Mouse (Mus musculus): ENCODE data around the gene Nedd9. TPM values are rescaled to one million over a fixed set of nuclear protein-coding genes. Genes with fewer than 3 reads are reported as not detected.

The Nedd9 gene
- polyA plus RNA-seq, 1 experiment = 24.7 TPM

DNA sequence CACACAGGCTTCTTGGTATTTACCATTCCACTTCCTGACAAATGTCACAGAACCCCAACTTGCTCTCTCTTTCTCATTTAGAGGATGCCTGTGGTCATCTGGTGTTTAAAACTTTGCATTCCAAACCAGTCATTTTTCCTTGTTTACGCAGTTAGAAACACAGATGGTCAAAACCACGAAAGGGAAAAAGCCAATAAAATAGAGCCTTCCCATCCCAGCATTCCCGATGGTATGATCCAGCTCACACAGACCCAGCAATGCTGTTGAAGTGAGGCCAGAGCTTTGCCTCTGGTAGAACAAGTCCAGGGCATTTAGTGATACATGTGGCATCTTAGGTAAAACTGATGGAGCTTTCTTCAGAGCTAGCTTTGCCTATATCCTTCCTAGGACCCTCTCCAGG lies 165.7 kb downstream of the Nedd9 start:
- Histone ChIP-seq H3K27ac (ENCODE audit: insufficient read depth, low read depth, low read length) (peak overlapping the region; percentile 64), H3K4me3 (ENCODE audit: insufficient read depth, low read depth, low read length) (no peak overlapping the region), H3K27me3 (replicated peaks; ENCODE audit: control insufficient read depth, insufficient read depth, low read length) (no peaks in the 10 kb centered on the region), H3K4me1 (ENCODE audit: control insufficient read depth, insufficient read depth, low read length) (peaks cover 17% of the 10 kb centered on the region), H3K36me3 (ENCODE audit: control insufficient read depth, insufficient read depth, low read length) (peaks cover 6% of the 10 kb centered on the region)
- WGBS = 56% methylated on average over 3 of the region's 3 CpGs
- peak; percentile 54 for DNase-seq
- TF ChIP-seq CTCF (conservative IDR thresholded peaks at IDR 0.05; ENCODE audit: insufficient read depth, insufficient read length, low read depth, low read length) = no peak
- TF ChIP-seq POLR2A (IDR thresholded peaks at IDR 0.05; ENCODE audit: low read depth, low read length) = no peak

DNA sequence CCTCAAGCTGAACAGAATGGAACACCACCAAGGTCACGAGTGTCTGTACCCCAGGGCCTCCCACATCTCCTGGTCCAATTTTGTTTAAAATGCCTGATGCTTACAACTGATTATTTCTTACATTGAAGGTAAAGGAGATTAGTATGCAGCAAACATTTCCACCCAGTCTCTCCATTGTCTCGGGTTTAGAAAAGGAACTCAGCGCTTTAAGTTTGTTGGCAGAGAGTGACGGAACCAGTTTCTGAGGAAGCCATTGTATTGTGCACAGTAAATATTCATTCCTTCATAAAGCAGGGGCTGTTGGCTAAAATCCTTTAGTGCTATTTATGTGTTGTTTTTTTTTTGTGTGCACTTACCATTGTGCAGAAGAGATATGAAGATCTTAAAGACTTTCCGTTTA lies 166.4 kb downstream of the Nedd9 start:
- no peak for DNase-seq
- H3K4me3 ChIP-seq (ENCODE audit: insufficient read depth, low read depth, low read length) = no peak overlapping the region
- TF ChIP-seq POLR2A (IDR thresholded peaks at IDR 0.05; ENCODE audit: low read depth, low read length) (no peak), CTCF (conservative IDR thresholded peaks at IDR 0.05; ENCODE audit: insufficient read depth, insufficient read length, low read depth, low read length) (no peak)
- peaks cover 13% of the 10 kb centered on the region for H3K4me1 ChIP-seq (ENCODE audit: control insufficient read depth, insufficient read depth, low read length)
- 84% methylated on average over 5 of the region's 5 CpGs for WGBS
- H3K27ac ChIP-seq (ENCODE audit: insufficient read depth, low read depth, low read length) = no peak overlapping the region
- peaks cover 6% of the 10 kb centered on the region for H3K36me3 ChIP-seq (ENCODE audit: control insufficient read depth, insufficient read depth, low read length)
- H3K27me3 ChIP-seq (replicated peaks; ENCODE audit: control insufficient read depth, insufficient read depth, low read length) = no peaks in the 10 kb centered on the region

DNA sequence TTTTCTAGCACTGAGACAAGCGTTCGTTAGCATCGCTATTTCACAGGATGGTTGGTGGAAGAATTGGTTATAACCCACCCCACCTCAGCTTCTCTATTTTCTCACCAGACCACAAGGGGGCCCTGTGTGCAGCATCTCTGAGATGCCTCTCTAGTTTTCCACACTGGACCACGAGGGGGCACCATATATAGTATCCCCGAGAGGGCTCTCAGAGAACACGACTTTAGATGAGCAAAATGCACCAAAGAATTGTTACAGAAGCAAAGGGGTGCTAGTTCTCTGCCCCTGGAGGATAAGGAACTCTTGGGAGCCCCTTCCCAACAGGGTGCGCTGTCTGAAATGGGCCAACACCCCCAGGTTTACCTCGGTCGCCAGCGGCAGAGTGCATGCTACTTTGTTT lies 184.4 kb downstream of the Nedd9 start:
- DNase-seq = peak; percentile 87
- no peak overlapping the region for H3K27ac ChIP-seq (ENCODE audit: insufficient read depth, low read depth, low read length)
- TF ChIP-seq POLR2A (IDR thresholded peaks at IDR 0.05; ENCODE audit: low read depth, low read length) (no peak), CTCF (conservative IDR thresholded peaks at IDR 0.05; ENCODE audit: insufficient read depth, insufficient read length, low read depth, low read length) (peak; percentile 84)
- 67% methylated on average over 10 of the region's 10 CpGs for WGBS
- H3K36me3 ChIP-seq (ENCODE audit: control insufficient read depth, insufficient read depth, low read length) = no peaks in the 10 kb centered on the region
- no peaks in the 10 kb centered on the region for H3K27me3 ChIP-seq (replicated peaks; ENCODE audit: control insufficient read depth, insufficient read depth, low read length)
- H3K4me3 ChIP-seq (ENCODE audit: insufficient read depth, low read depth, low read length) = no peak overlapping the region
- no peaks in the 10 kb centered on the region for H3K4me1 ChIP-seq (ENCODE audit: control insufficient read depth, insufficient read depth, low read length)

DNA sequence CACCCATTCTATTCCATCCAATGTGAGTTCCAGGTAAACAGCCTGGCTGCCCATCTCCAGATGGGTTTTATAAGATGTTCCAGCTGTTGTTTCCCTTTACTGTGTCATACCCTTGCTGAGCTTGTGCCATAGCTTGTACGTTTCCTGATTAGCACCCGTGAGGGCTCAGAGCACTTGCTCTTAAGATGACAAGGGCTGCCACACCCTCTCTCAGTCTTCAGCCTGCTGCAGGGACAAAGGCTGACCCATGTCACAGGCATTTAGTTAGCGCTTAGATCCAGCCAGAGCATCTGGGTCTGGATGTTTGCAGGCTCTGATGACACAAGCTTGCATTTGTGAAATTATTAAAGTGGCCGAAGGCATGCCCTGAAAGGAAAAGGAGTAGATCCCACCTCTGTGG lies 187.1 kb downstream of the Nedd9 start:
- no peak for TF ChIP-seq CTCF (conservative IDR thresholded peaks at IDR 0.05; ENCODE audit: insufficient read depth, insufficient read length, low read depth, low read length)
- no peak for TF ChIP-seq POLR2A (IDR thresholded peaks at IDR 0.05; ENCODE audit: low read depth, low read length)
- no peak overlapping the region for H3K4me3 ChIP-seq (ENCODE audit: insufficient read depth, low read depth, low read length)
- no peaks in the 10 kb centered on the region for H3K36me3 ChIP-seq (ENCODE audit: control insufficient read depth, insufficient read depth, low read length)
- no peak for DNase-seq
- 72% methylated on average over 4 of the region's 4 CpGs for WGBS
- H3K27ac ChIP-seq (ENCODE audit: insufficient read depth, low read depth, low read length) = no peak overlapping the region
- H3K4me1 ChIP-seq (ENCODE audit: control insufficient read depth, insufficient read depth, low read length) = no peaks in the 10 kb centered on the region
- no peaks in the 10 kb centered on the region for H3K27me3 ChIP-seq (replicated peaks; ENCODE audit: control insufficient read depth, insufficient read depth, low read length)

DNA sequence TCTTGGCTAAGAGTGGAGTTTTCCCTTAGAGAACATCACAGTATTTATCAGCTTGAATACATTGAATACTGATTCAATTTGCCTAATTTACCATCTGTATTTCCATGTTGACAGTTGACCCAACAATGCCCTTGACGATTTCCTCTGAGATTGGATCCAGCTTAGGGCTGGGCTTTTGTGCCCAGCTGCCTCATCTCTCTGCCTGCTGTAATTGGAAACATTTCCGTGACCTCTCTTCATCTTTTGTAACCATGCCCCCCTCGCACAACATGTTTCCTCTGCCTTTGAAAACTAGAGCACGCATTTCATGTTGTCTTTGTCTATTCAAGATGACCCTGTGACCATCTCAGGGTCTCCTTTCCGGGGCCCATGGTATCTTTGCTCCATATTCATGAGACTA lies 188.2 kb downstream of the Nedd9 start:
- no peak for TF ChIP-seq POLR2A (IDR thresholded peaks at IDR 0.05; ENCODE audit: low read depth, low read length)
- TF ChIP-seq CTCF (conservative IDR thresholded peaks at IDR 0.05; ENCODE audit: insufficient read depth, insufficient read length, low read depth, low read length) = no peak
- H3K27me3 ChIP-seq (replicated peaks; ENCODE audit: control insufficient read depth, insufficient read depth, low read length) = no peaks in the 10 kb centered on the region
- WGBS = 30% methylated on average over 5 of the region's 5 CpGs
- DNase-seq = no peak
- H3K36me3 ChIP-seq (ENCODE audit: control insufficient read depth, insufficient read depth, low read length) = no peaks in the 10 kb centered on the region
- no peaks in the 10 kb centered on the region for H3K4me1 ChIP-seq (ENCODE audit: control insufficient read depth, insufficient read depth, low read length)
- no peak overlapping the region for H3K4me3 ChIP-seq (ENCODE audit: insufficient read depth, low read depth, low read length)
- no peak overlapping the region for H3K27ac ChIP-seq (ENCODE audit: insufficient read depth, low read depth, low read length)

DNA sequence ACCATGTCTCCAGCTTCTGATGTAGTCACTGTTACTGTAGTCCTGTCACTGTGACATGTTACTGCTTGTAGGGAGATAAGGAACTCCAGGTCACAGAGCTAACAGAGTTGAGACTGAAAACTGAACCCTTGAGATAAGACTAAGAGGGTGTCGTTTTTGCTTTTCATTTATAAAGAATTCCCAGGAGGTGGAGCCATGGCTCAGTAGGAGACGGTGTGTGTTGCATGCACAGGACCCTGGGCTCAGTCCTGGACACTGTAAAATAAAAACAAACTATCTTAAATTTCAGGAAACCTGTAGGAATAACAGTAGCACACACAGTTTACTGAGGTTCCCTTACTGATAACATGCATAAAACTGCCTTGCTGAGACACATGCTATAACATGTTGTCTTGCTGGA lies 188.6 kb downstream of the Nedd9 start:
- H3K36me3 ChIP-seq (ENCODE audit: control insufficient read depth, insufficient read depth, low read length) = no peaks in the 10 kb centered on the region
- WGBS = 16% methylated on average over 2 of the region's 2 CpGs
- no peak for DNase-seq
- H3K27ac ChIP-seq (ENCODE audit: insufficient read depth, low read depth, low read length) = no peak overlapping the region
- TF ChIP-seq CTCF (conservative IDR thresholded peaks at IDR 0.05; ENCODE audit: insufficient read depth, insufficient read length, low read depth, low read length) = no peak
- H3K4me1 ChIP-seq (ENCODE audit: control insufficient read depth, insufficient read depth, low read length) = no peaks in the 10 kb centered on the region
- no peaks in the 10 kb centered on the region for H3K27me3 ChIP-seq (replicated peaks; ENCODE audit: control insufficient read depth, insufficient read depth, low read length)
- H3K4me3 ChIP-seq (ENCODE audit: insufficient read depth, low read depth, low read length) = no peak overlapping the region

DNA sequence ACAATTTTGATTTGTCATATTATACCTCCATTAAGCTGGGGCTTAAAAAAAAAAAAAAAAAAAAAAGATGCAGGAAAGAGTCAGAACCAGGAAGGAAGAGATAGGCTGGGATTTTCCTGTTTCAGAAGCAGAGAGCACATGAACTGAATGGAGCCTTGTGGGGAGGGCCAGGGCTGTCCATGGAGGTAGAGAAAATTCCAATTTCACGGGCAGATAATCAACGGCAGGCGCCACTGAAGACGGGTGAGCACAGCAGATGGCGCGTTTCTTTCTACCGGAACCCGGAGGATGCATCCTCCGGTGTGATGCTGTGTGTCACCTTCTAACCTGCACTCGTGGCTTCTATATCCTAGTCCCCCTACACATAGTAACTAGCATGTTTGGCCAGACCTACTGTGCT lies 190.8 kb downstream of the Nedd9 start:
- Histone ChIP-seq H3K4me1 (ENCODE audit: control insufficient read depth, insufficient read depth, low read length) (no peaks in the 10 kb centered on the region), H3K36me3 (ENCODE audit: control insufficient read depth, insufficient read depth, low read length) (no peaks in the 10 kb centered on the region), H3K4me3 (ENCODE audit: insufficient read depth, low read depth, low read length) (no peak overlapping the region), H3K27ac (ENCODE audit: insufficient read depth, low read depth, low read length) (no peak overlapping the region), H3K27me3 (replicated peaks; ENCODE audit: control insufficient read depth, insufficient read depth, low read length) (no peaks in the 10 kb centered on the region)
- no peak for TF ChIP-seq POLR2A (IDR thresholded peaks at IDR 0.05; ENCODE audit: low read depth, low read length)
- 61% methylated on average over 10 of the region's 10 CpGs for WGBS
- no peak for DNase-seq

DNA sequence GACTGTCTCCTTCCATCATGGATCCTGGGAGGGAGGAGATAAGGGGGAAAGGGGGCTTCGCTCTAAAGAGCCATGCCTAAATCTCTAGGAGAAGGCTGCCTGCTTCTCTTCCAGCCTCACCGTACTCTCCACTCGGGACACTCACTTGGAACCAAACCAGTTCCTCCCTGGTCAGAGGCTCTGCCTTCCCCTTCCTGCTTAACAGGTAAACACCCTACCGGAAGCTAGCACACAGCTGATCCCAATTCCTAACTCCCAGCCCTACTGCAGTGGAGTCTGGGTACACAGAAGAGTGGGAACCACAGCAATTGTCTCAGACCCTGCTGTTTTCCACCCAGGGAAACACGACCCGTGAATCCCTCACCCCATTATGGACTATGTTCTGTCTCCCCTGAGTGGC lies 191.3 kb downstream of the Nedd9 start:
- Histone ChIP-seq H3K27ac (ENCODE audit: insufficient read depth, low read depth, low read length) (no peak overlapping the region), H3K4me1 (ENCODE audit: control insufficient read depth, insufficient read depth, low read length) (no peaks in the 10 kb centered on the region), H3K4me3 (ENCODE audit: insufficient read depth, low read depth, low read length) (no peak overlapping the region), H3K36me3 (ENCODE audit: control insufficient read depth, insufficient read depth, low read length) (no peaks in the 10 kb centered on the region), H3K27me3 (replicated peaks; ENCODE audit: control insufficient read depth, insufficient read depth, low read length) (no peaks in the 10 kb centered on the region)
- 63% methylated on average over 6 of the region's 6 CpGs for WGBS
- peak; percentile 33 for DNase-seq
- TF ChIP-seq CTCF (conservative IDR thresholded peaks at IDR 0.05; ENCODE audit: insufficient read depth, insufficient read length, low read depth, low read length) (no peak), POLR2A (IDR thresholded peaks at IDR 0.05; ENCODE audit: low read depth, low read length) (no peak)

All from kidney, adult 2 months (tissue).